Mouse (Mus musculus) C2C12 (cell line): ENCODE results near the gene Sorcs2.

Experiments
- CEBPB ChIP-seq: IDR thresholded peaks from one replicate; pipeline ENCODE4 v1.6.1; 2011; ENCODE audit warnings: low read depth, mild to moderate bottlenecking, control low read depth, moderate library complexity
- CTCF ChIP-seq: IDR thresholded peaks from one replicate; pipeline ENCODE4 v1.5.1; 2011; ENCODE audit not compliant: control insufficient read depth, insufficient read depth, insufficient read length
- MAX ChIP-seq: IDR thresholded peaks from one replicate; pipeline ENCODE4 v1.6.1; 2011; ENCODE audit warnings: mild to moderate bottlenecking, control low read depth
- MYOD1 ChIP-seq: IDR thresholded peaks from one replicate; pipeline ENCODE4 v1.6.1; 2011; ENCODE audit warnings: low read depth; ENCODE audit not compliant: control insufficient read depth, insufficient read length

DNA sequence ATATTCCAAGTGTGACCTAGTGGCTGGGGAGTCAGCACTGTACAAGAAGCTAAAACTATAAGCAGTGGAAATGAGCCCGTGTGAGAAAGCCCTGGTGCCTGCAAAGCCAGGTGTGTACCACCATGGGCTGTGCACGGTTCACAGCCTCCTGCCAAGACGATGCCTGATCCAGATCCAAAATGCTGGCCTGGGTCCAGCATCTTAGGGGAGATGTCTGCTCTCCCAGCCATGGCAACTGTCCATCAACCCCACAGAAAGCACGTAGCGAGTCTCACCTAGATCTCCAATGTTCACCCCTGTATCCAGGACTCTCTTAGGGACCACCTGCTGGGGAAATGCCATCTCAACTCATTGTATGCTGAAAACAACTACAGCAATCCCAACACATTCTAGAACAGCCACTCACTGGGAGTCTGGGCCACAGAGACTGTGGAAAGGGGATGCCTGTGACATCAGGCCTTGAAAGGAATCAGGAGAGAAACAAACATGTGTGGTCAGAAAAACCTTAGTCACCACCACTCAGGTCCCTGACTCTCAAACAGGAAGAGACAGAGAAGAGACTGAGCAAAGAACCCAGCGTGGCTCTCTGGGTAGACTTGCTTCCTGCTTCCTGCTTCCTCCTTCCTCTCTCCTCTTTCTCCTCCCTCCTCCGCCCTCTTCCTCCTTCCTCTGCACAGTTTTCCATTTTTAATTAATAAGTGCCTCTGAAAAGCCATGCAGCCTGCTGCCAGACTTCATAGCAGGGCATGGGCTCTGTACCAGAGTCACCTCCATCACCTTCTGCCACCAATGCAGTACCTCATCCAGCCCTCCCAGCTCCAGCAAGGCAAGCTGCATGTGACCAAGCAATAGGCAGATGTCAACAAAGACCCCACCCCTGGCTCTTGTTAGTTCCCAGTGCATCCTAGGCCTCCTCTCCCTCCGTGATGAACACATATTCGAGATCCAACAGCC lies 71.6 kb downstream of the Sorcs2 start:
- TF ChIP-seq MYOD1 (no peak), CTCF (no peak), CEBPB (no peak), MAX (no peak)
